Mouse (Mus musculus): ENCODE data around the gene Fnip2. TPM values are rescaled to one million over a fixed set of nuclear protein-coding genes. Genes with fewer than 3 reads are reported as not detected.

The Fnip2 gene
- total and polyA plus RNA-seq, 3 experiments = 3.2 to 71.3 (median 57.6) TPM

DNA sequence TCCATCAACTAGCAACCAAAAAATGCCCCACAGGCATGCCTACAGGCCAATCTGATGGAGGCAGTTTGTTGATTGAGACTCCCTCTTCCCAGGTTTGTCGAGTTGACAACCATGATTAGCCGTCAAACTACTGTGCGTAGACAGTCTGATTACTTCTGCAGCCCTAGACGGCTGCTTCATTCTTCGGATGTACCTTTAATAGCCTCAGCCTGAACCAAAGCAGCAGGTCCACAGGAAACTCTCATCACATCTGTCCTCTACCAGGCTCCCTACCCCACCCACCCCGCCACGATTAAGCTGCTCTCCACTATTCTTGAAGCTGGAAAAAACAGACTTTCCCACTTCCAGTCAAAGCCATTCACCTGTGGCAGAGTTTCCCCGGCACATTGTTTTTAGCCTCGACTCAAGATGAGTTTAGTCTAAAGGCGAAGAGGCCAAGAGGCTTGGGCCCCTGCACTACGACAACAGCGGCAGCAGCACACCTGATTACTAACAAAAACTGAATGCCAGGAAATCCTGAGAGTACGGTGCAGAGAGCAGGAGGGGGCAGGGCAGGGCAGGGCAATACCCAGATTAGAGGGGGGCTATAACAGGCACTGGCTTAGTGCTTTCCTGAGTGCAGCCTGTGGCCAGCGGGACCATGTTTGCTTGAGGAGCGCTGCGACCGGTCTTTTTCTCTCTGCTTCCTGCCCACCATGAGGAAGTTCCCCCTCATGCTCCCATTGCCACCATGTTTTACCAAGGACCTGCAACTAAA lies 18.7 kb downstream of the Fnip2 start:
- Histone ChIP-seq H3K4me3 (ENCODE audit: low read depth, low read length) (no peak overlapping the region), H3K4me1 (ENCODE audit: insufficient read depth, low read depth, low read length) (peaks cover 39% of the 10 kb centered on the region), H3K36me3 (replicated peaks) (peaks cover 68% of the 10 kb centered on the region), H3K27me3 (ENCODE audit: insufficient read depth, low read length) (no peaks in the 10 kb centered on the region), H3K9me3 (replicated peaks) (no peaks in the 10 kb centered on the region)
- no peak for DNase-seq (ENCODE audit: low spot score)
- TF ChIP-seq POLR2AphosphoS5 (IDR thresholded peaks at IDR 0.05; ENCODE audit: insufficient replicate concordance, low read depth, low read length) = no peak
- TF ChIP-seq TAL1 (conservative IDR thresholded peaks at IDR 0.05; ENCODE audit: low read depth, low read length) = no peak
- no peak for TF ChIP-seq GATA1 (IDR thresholded peaks at IDR 0.05; ENCODE audit: borderline replicate concordance, low read length)
- no peak for TF ChIP-seq CTCF (IDR thresholded peaks at IDR 0.05; ENCODE audit: low read depth, low read length)
- TF ChIP-seq GATA2 (IDR thresholded peaks at IDR 0.05; ENCODE audit: borderline replicate concordance, low read depth, low read length) = no peak
- ATAC-seq (ENCODE audit: extremely low read depth, insufficient number of reproducible peaks, low FRiP score, poor library complexity, severe bottlenecking) = no peak

DNA sequence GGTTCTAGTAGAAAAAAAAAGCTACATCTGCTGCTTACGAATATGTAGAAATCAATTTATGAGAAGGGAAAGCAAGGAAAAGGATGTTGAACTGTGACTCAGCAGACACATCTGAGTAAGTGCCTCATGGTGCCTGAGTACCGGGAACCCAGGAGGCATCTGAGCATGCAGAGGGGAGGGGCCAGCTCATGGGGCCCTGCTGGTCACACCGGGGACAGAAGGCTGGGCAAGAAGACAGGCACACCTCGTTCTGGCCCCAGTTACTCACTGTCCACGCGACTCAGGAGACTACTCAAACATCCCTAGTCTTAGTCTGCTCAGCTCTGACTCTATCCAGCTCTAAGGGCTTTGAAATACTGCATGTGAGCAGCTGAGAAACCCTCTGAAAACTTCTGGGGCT lies 25.0 kb downstream of the Fnip2 start:
- DNase-seq (ENCODE audit: low spot score) (peak; percentile 75), ATAC-seq (ENCODE audit: extremely low read depth, insufficient number of reproducible peaks, low FRiP score, poor library complexity, severe bottlenecking) (peak; percentile 95)
- Histone ChIP-seq H3K36me3 (replicated peaks) (peaks cover 48% of the 10 kb centered on the region), H3K27me3 (ENCODE audit: insufficient read depth, low read length) (no peaks in the 10 kb centered on the region), H3K9me3 (replicated peaks) (no peaks in the 10 kb centered on the region), H3K4me1 (ENCODE audit: insufficient read depth, low read depth, low read length) (peaks cover 48% of the 10 kb centered on the region), H3K4me3 (ENCODE audit: low read depth, low read length) (peak overlapping the region; percentile 60; the same call in 1 of the 2 replicates)
- no peak for TF ChIP-seq GATA1 (IDR thresholded peaks at IDR 0.05; ENCODE audit: borderline replicate concordance, low read length)
- no peak for TF ChIP-seq POLR2AphosphoS5 (IDR thresholded peaks at IDR 0.05; ENCODE audit: insufficient replicate concordance, low read depth, low read length)
- TF ChIP-seq CTCF (IDR thresholded peaks at IDR 0.05; ENCODE audit: low read depth, low read length) = no peak
- TF ChIP-seq TAL1 (conservative IDR thresholded peaks at IDR 0.05; ENCODE audit: low read depth, low read length) = no peak
- TF ChIP-seq GATA2 (IDR thresholded peaks at IDR 0.05; ENCODE audit: borderline replicate concordance, low read depth, low read length) = no peak

DNA sequence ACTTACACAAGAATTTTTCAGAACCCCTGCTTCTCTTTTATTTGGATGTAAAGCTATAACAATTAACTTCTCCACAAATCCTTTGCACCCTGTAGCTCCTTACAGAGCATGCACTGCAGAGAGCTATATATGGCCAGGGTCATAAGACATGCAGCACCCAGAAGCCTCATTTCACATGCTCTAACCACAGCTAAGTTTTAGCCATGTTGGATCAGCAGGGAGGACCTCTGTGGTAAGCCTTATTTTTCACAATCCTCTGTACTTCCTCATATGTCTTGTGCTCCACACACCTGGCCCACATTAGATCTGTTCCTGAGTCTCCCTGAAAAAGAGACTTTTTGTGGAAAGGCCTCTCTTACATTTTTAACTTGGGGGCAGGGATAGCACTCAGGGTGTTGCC lies 27.9 kb downstream of the Fnip2 start:
- no peaks in the 10 kb centered on the region for H3K27me3 ChIP-seq (ENCODE audit: insufficient read depth, low read length)
- no peaks in the 10 kb centered on the region for H3K9me3 ChIP-seq (replicated peaks)
- ATAC-seq (ENCODE audit: extremely low read depth, insufficient number of reproducible peaks, low FRiP score, poor library complexity, severe bottlenecking) = no peak
- no peak overlapping the region for H3K4me3 ChIP-seq (ENCODE audit: low read depth, low read length)
- peaks cover 69% of the 10 kb centered on the region for H3K4me1 ChIP-seq (ENCODE audit: insufficient read depth, low read depth, low read length)
- no peak for TF ChIP-seq GATA1 (IDR thresholded peaks at IDR 0.05; ENCODE audit: borderline replicate concordance, low read length)
- no peak for TF ChIP-seq POLR2AphosphoS5 (IDR thresholded peaks at IDR 0.05; ENCODE audit: insufficient replicate concordance, low read depth, low read length)
- TF ChIP-seq TAL1 (conservative IDR thresholded peaks at IDR 0.05; ENCODE audit: low read depth, low read length) = no peak
- TF ChIP-seq GATA2 (IDR thresholded peaks at IDR 0.05; ENCODE audit: borderline replicate concordance, low read depth, low read length) = no peak
- TF ChIP-seq CTCF (IDR thresholded peaks at IDR 0.05; ENCODE audit: low read depth, low read length) = no peak
- DNase-seq (ENCODE audit: low spot score) = no peak
- H3K36me3 ChIP-seq (replicated peaks) = peaks cover 50% of the 10 kb centered on the region

DNA sequence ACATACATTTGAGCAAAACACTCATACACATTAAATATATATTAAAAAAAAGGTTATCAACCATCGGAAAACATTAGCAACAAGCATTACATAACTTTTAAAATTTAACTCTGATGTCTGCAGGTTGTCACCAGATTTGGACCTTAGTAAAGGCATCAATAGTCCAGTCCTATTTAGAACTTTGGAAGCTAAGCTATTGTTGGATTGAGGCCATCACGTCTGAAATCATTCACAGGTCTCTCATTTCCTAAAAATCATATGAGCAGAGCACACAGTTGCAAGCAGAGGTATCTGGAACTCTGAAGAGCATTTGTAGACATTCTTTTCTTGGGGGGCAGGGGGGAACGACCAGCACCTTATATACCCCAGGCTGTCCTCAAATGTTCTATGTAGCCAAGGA lies 28.5 kb downstream of the Fnip2 start:
- Histone ChIP-seq H3K36me3 (replicated peaks) (peaks cover 46% of the 10 kb centered on the region), H3K27me3 (ENCODE audit: insufficient read depth, low read length) (no peaks in the 10 kb centered on the region), H3K4me3 (ENCODE audit: low read depth, low read length) (no peak overlapping the region), H3K9me3 (replicated peaks) (no peaks in the 10 kb centered on the region), H3K4me1 (ENCODE audit: insufficient read depth, low read depth, low read length) (peaks cover 71% of the 10 kb centered on the region)
- TF ChIP-seq GATA2 (IDR thresholded peaks at IDR 0.05; ENCODE audit: borderline replicate concordance, low read depth, low read length) (no peak), TAL1 (conservative IDR thresholded peaks at IDR 0.05; ENCODE audit: low read depth, low read length) (no peak), POLR2AphosphoS5 (IDR thresholded peaks at IDR 0.05; ENCODE audit: insufficient replicate concordance, low read depth, low read length) (no peak), GATA1 (IDR thresholded peaks at IDR 0.05; ENCODE audit: borderline replicate concordance, low read length) (no peak), CTCF (IDR thresholded peaks at IDR 0.05; ENCODE audit: low read depth, low read length) (no peak)
- ATAC-seq (ENCODE audit: extremely low read depth, insufficient number of reproducible peaks, low FRiP score, poor library complexity, severe bottlenecking) (no peak), DNase-seq (ENCODE audit: low spot score) (no peak)

DNA sequence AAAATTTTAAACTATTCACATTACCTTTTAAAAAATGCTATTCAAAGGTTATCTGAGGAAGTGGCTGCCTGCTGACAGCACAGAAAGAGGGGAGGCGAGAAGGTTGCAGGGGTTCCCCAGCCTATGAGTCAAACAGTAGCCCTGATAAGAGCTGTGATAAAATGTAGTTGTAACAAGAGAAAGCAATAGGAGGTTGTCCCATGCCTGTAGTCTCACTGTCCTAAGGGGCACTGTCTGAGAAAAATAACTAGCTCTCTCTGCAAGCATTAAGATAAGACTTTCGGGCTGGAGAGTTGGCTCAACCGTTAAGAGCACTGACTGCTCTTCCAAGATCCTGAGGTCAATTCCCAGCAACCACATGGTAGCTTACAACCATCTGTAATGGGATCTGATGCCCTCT lies 29.3 kb downstream of the Fnip2 start:
- Histone ChIP-seq H3K36me3 (replicated peaks) (peaks cover 39% of the 10 kb centered on the region), H3K4me1 (ENCODE audit: insufficient read depth, low read depth, low read length) (peaks cover 65% of the 10 kb centered on the region), H3K27me3 (ENCODE audit: insufficient read depth, low read length) (no peaks in the 10 kb centered on the region), H3K4me3 (ENCODE audit: low read depth, low read length) (no peak overlapping the region), H3K9me3 (replicated peaks) (no peaks in the 10 kb centered on the region)
- peak; percentile 77 for ATAC-seq (ENCODE audit: extremely low read depth, insufficient number of reproducible peaks, low FRiP score, poor library complexity, severe bottlenecking)
- TF ChIP-seq TAL1 (conservative IDR thresholded peaks at IDR 0.05; ENCODE audit: low read depth, low read length) = 0 out of 2 replicates have a peak, but pooled peaks have one; percentile 16
- TF ChIP-seq POLR2AphosphoS5 (IDR thresholded peaks at IDR 0.05; ENCODE audit: insufficient replicate concordance, low read depth, low read length) = no peak
- DNase-seq (ENCODE audit: low spot score) = no peak

DNA sequence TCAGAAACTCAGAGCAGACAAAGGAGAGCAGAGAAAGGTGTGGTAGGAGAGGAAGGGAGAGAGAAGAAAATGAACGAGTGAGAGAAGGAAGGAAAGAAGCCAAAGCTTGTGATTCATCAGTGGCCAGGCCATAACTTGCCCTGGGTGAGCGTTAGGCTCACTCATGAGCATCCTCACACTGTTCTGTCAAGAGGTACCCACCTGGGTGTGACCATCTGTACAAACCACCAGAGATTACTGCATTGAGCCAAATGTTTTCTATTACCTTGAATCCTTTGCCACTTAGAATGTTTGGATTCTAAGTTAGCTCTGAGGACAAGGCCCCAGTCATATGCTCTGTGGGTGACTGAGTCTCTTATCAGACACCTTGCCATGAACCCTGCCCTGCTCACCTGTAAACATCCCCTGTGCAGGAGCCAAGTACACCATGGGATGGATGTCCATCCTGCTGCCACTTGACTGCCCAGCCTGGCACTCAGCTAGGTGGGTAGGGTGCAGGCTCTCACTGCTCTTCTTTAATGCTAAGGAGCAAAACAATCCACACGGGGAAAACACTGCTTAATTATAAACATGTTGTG lies 29.9 kb downstream of the Fnip2 start:
- H3K27me3 ChIP-seq (ENCODE audit: insufficient read depth, low read length) = no peaks in the 10 kb centered on the region
- ATAC-seq (ENCODE audit: extremely low read depth, insufficient number of reproducible peaks, low FRiP score, poor library complexity, severe bottlenecking) (no peak), DNase-seq (ENCODE audit: low spot score) (no peak)
- peaks cover 64% of the 10 kb centered on the region for H3K4me1 ChIP-seq (ENCODE audit: insufficient read depth, low read depth, low read length)
- no peaks in the 10 kb centered on the region for H3K9me3 ChIP-seq (replicated peaks)
- H3K36me3 ChIP-seq (replicated peaks) = peaks cover 37% of the 10 kb centered on the region
- no peak for TF ChIP-seq CTCF (IDR thresholded peaks at IDR 0.05; ENCODE audit: low read depth, low read length)
- no peak for TF ChIP-seq POLR2AphosphoS5 (IDR thresholded peaks at IDR 0.05; ENCODE audit: insufficient replicate concordance, low read depth, low read length)
- no peak for TF ChIP-seq GATA1 (IDR thresholded peaks at IDR 0.05; ENCODE audit: borderline replicate concordance, low read length)
- TF ChIP-seq TAL1 (conservative IDR thresholded peaks at IDR 0.05; ENCODE audit: low read depth, low read length) = no peak
- no peak for TF ChIP-seq GATA2 (IDR thresholded peaks at IDR 0.05; ENCODE audit: borderline replicate concordance, low read depth, low read length)
- H3K4me3 ChIP-seq (ENCODE audit: low read depth, low read length) = no peak overlapping the region; the same call in 1 of the 2 replicates

All from G1E (cell line).